Mouse (Mus musculus) gastrocnemius, postnatal 25 days (tissue): ENCODE measurements around the gene Syncrip. TPM values are rescaled to one million over a fixed set of nuclear protein-coding genes. Genes with fewer than 3 reads are reported as not detected.
"Not testable (repeated sequence)": the region's sequence is repeated elsewhere in the genome, so short reads cannot be mapped to it uniquely, and the experiment has no call there.

Source experiments
- DNase-seq: peaks from one replicate; pipeline ENCODE4 v3.0.0; 2022
- total RNA-seq, 2 experiments: library from RNA; stranded (reverse); gene quantifications; 1 replicate in 1 of 2; 2 replicates in 1 of 2; pipeline ENCODE4 v1.2.3; 2021

Syncrip gene
- total RNA-seq, 2 experiments from 2014 or later: 38.0 to 45.0 TPM

GRCm38 (mm10) chr9:88482829-88483396 is 539 bp upstream of the Syncrip start:
- no peak for DNase-seq

GRCm38 (mm10) chr9:88481791-88482160 is 598 bp downstream of the Syncrip start:
- peak; percentile 54 for DNase-seq

GRCm38 (mm10) chr9:88481061-88481790 is 1.1 kb downstream of the Syncrip start:
- DNase-seq: peak; percentile 22

- DNase-seq: no peak
Observed at GRCm38 (mm10) chr9:88480120-88480519, 2.3 kb downstream of the Syncrip start.

GRCm38 (mm10) chr9:88476138-88476537 is 6.2 kb downstream of the Syncrip start:
- DNase-seq: no peak

GRCm38 (mm10) chr9:88461017-88461416 is 21.4 kb downstream of the Syncrip start:
- not testable (repeated sequence) for DNase-seq

- no peak for DNase-seq
Observed at GRCm38 (mm10) chr9:88439991-88440390, 42.4 kb downstream of the Syncrip start.

GRCm38 (mm10) chr9:88439238-88439600 is 43.2 kb downstream of the Syncrip start:
- no peak for DNase-seq

- peak; percentile 97 for DNase-seq
Observed at GRCm38 (mm10) chr9:88438555-88439237, 43.7 kb downstream of the Syncrip start, which contains the start of gene Snx14. TSS of gene Snx14 (minus strand) at chr9:88438958.

GRCm38 (mm10) chr9:88438237-88438554 is 44.2 kb downstream of the Syncrip start:
- DNase-seq: no peak

- no peak for DNase-seq
Observed at GRCm38 (mm10) chr9:88437342-88438236, 44.8 kb downstream of the Syncrip start.

GRCm38 (mm10) chr9:88424356-88424755 is 58.0 kb downstream of the Syncrip start:
- DNase-seq: no peak

- DNase-seq: no peak
Observed at GRCm38 (mm10) chr9:88422428-88422827, 59.9 kb downstream of the Syncrip start.

GRCm38 (mm10) chr9:88416752-88417151 is 65.6 kb downstream of the Syncrip start:
- DNase-seq: no peak

- DNase-seq: no peak
Observed at GRCm38 (mm10) chr9:88409978-88410377, 72.4 kb downstream of the Syncrip start.

- no peak for DNase-seq
Observed at GRCm38 (mm10) chr9:88404515-88404914, 77.9 kb downstream of the Syncrip start.

- DNase-seq: peak; percentile 8
Observed at GRCm38 (mm10) chr9:88404088-88404487, 78.3 kb downstream of the Syncrip start.

- DNase-seq: no peak
Observed at GRCm38 (mm10) chr9:88398461-88398860, 83.9 kb downstream of the Syncrip start.
